Mouse (Mus musculus) kidney, postnatal 0 days (tissue): ENCODE measurements around the gene St7. TPM values are rescaled to one million over a fixed set of nuclear protein-coding genes. Genes with fewer than 3 reads are reported as not detected.

Experiments
- ATAC-seq: fragments of 200-750 bp; cut with Nextera tagmentation; replicated peaks from 2 replicates; pipeline ENCODE4 v1.8.0; 2017; ENCODE audit warnings: low read depth, moderate number of reproducible peaks, moderate TSS enrichment, moderate library complexity; ENCODE audit not compliant: low FRiP score
- DNase-seq: peaks from one replicate; pipeline ENCODE4 v3.0.0-alpha.2; 2016; ENCODE audit warnings: low spot score
- H3K27ac ChIP-seq: fragments of 300-500 bp; sonication (generic); 2 replicates; pipeline ENCODE4 v1.5.1; 2014; ENCODE audit warnings: mild to moderate bottlenecking
- H3K27me3 ChIP-seq: fragments of 300-500 bp; sonication (generic); 2 replicates; pipeline ENCODE4 v1.6.1; 2014; ENCODE audit warnings: low read length, mixed read lengths; ENCODE audit not compliant: insufficient read depth
- H3K36me3 ChIP-seq: fragments of 300-500 bp; sonication (generic); 2 replicates; pipeline ENCODE4 v1.6.1; 2014; ENCODE audit warnings: low read length, mixed read lengths; ENCODE audit not compliant: insufficient read depth
- H3K4me1 ChIP-seq: fragments of 300-500 bp; sonication (generic); replicated peaks from 2 replicates; pipeline ENCODE4 v1.6.1; 2014; ENCODE audit warnings: antibody characterized with exemption, low read length, mixed read lengths; ENCODE audit not compliant: insufficient read depth
- H3K4me2 ChIP-seq: fragments of 300-500 bp; sonication (generic); 2 replicates; pipeline ENCODE4 v1.6.1; 2014; ENCODE audit warnings: mild to moderate bottlenecking, low read length, moderate library complexity, mixed read lengths
- H3K4me3 ChIP-seq: fragments of 300-500 bp; sonication (generic); replicated peaks from 2 replicates; pipeline ENCODE4 v1.5.1; 2014; ENCODE audit warnings: low read depth, low read length
- H3K9ac ChIP-seq: fragments of 300-500 bp; sonication (generic); 2 replicates; pipeline ENCODE4 v1.6.1; 2014; ENCODE audit warnings: low read depth, low read length
- H3K9me3 ChIP-seq: fragments of 300-500 bp; sonication (generic); replicated peaks from 2 replicates; pipeline ENCODE4 v1.6.1; 2016; ENCODE audit warnings: low read length, inconsistent platforms, mixed read lengths
- CTCF ChIP-seq: IDR thresholded peaks from 2 replicates; pipeline ENCODE4 v1.5.1; 2016; ENCODE audit warnings: antibody characterized with exemption, low read depth, mild to moderate bottlenecking, moderate library complexity
- WGBS: fragments of 180-500 bp; shearing (Covaris S2); extraction: QIAGEN DNeasy Blood & Tissue Kit; methylation state at CpG from one replicate; pipeline ENCODE4 v1.1.7; 2014; 5-methylcytosine and 5-hydroxymethylcytosine counted together
- polyA plus RNA-seq: library from polyadenylated mRNA; unstranded; fragments of >200 nt; fragmentation: Nextera tagmentation; extraction: Ambion mirVana; gene quantifications from 2 replicates; pipeline ENCODE4 v1.2.1, GENCODE M21; 2015

The St7 gene
- polyA plus RNA-seq, 1 experiment from 2014 or later, result 18.4 TPM

DNA sequence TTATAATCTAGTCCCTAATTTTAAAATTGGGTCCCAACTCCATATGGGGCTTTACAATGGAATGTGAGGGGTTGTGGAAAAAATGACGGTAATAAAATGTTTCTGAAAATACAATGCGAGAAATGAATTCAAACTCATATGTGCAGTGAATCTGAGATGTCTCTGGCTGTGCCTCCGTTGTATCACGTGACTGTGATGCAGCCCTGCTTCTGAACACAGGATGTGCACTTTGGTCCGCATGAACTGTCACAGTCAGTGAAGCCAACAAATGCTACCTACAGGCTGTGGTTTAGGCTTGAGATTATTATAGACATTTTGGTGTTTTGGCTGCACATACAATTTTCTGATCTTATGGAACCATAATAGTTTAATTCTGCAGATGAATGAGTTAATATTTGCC is 256.4 kb downstream of the St7 start:
- WGBS, result 84% methylated on average over 5 of the region's 5 CpGs
- Histone ChIP-seq H3K36me3 (no peaks in the 10 kb centered on the region), H3K4me1 (no peaks in the 10 kb centered on the region), H3K4me2 (no peak overlapping the region), H3K4me3 (no peak overlapping the region), H3K27ac (no peak overlapping the region), H3K27me3 (no peaks in the 10 kb centered on the region), H3K9ac (no peak overlapping the region), H3K9me3 (no peaks in the 10 kb centered on the region)
- DNase-seq (no peak), ATAC-seq (no peak)
- TF ChIP-seq CTCF, result no peak

GRCm38 (mm10) chr6:17951779-17952178 is 259.0 kb downstream of the St7 start:
- no peak overlapping the region for H3K27ac ChIP-seq
- ATAC-seq (no peak), DNase-seq (no peak)
- H3K36me3 ChIP-seq, result no peaks in the 10 kb centered on the region
- H3K4me1 ChIP-seq, result no peaks in the 10 kb centered on the region
- WGBS, result 50% methylated on average over 8 of the region's 8 CpGs
- H3K4me2 ChIP-seq, result no peak overlapping the region
- TF ChIP-seq CTCF, result no peak
- H3K4me3 ChIP-seq, result no peak overlapping the region
- H3K9ac ChIP-seq, result no peak overlapping the region
- no peaks in the 10 kb centered on the region for H3K27me3 ChIP-seq
- H3K9me3 ChIP-seq, result no peaks in the 10 kb centered on the region

GRCm38 (mm10) chr6:17963455-17963854 is 270.7 kb downstream of the St7 start:
- Histone ChIP-seq H3K4me1 (no peaks in the 10 kb centered on the region), H3K27ac (no peak overlapping the region), H3K36me3 (no peaks in the 10 kb centered on the region), H3K27me3 (no peaks in the 10 kb centered on the region), H3K4me3 (no peak overlapping the region), H3K9me3 (no peaks in the 10 kb centered on the region), H3K4me2 (no peak overlapping the region), H3K9ac (no peak overlapping the region)
- 87% methylated on average over 3 of the region's 3 CpGs for WGBS
- no peak for TF ChIP-seq CTCF
- ATAC-seq (no peak), DNase-seq (no peak)

- no peak overlapping the region for H3K9ac ChIP-seq
- 63% methylated on average over 1 of the region's 1 CpGs for WGBS
- H3K9me3 ChIP-seq, result no peaks in the 10 kb centered on the region
- no peak for ATAC-seq
- no peak for DNase-seq
- no peaks in the 10 kb centered on the region for H3K4me1 ChIP-seq
- H3K36me3 ChIP-seq, result no peaks in the 10 kb centered on the region
- no peak overlapping the region for H3K4me2 ChIP-seq
- H3K4me3 ChIP-seq, result no peak overlapping the region
- no peak overlapping the region for H3K27ac ChIP-seq
- H3K27me3 ChIP-seq, result no peaks in the 10 kb centered on the region
- no peak for TF ChIP-seq CTCF
Measured at GRCm38 (mm10) chr6:17968467-17969144, 275.9 kb downstream of the St7 start.

- Histone ChIP-seq H3K4me2 (no peak overlapping the region), H3K9me3 (no peaks in the 10 kb centered on the region), H3K27ac (no peak overlapping the region), H3K27me3 (no peaks in the 10 kb centered on the region), H3K4me1 (no peaks in the 10 kb centered on the region), H3K4me3 (no peak overlapping the region), H3K36me3 (no peaks in the 10 kb centered on the region), H3K9ac (no peak overlapping the region)
- WGBS, result 67% methylated on average over 1 of the region's 1 CpGs
- no peak for TF ChIP-seq CTCF
- ATAC-seq (no peak), DNase-seq (no peak)
Measured at GRCm38 (mm10) chr6:17969815-17970214, 277.1 kb downstream of the St7 start.

- ATAC-seq (no peak), DNase-seq (peak; percentile 31)
- Histone ChIP-seq H3K4me3 (no peak overlapping the region), H3K27me3 (no peaks in the 10 kb centered on the region), H3K36me3 (no peaks in the 10 kb centered on the region), H3K9me3 (no peaks in the 10 kb centered on the region), H3K27ac (no peak overlapping the region), H3K9ac (no peak overlapping the region), H3K4me2 (no peak overlapping the region), H3K4me1 (no peaks in the 10 kb centered on the region)
- no peak for TF ChIP-seq CTCF
Measured at GRCm38 (mm10) chr6:17971393-17971792, 278.7 kb downstream of the St7 start.

DNA sequence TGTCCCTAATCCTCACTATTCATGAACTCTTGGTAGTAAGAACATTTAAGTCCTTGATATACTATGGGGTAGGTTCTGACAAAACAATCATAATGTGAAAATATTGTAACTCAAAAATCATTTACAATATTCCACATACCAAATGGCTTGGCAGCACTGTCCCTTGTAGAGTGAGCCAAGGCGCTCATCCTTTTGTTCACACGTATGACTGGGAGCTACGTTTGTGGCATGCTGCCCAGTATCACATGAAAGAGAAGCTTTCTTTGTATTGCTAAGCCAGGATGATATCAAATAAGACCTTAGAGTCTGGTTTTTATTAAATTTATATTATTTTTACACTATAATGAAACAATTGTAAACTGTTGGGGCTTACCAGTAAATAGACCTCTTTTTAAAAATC is 281.7 kb downstream of the St7 start:
- Histone ChIP-seq H3K27me3 (no peaks in the 10 kb centered on the region), H3K4me2 (no peak overlapping the region), H3K36me3 (no peaks in the 10 kb centered on the region), H3K9me3 (no peaks in the 10 kb centered on the region), H3K9ac (no peak overlapping the region), H3K4me1 (no peaks in the 10 kb centered on the region), H3K27ac (no peak overlapping the region), H3K4me3 (no peak overlapping the region)
- WGBS, result 87% methylated on average over 3 of the region's 3 CpGs
- DNase-seq (no peak), ATAC-seq (no peak)
- TF ChIP-seq CTCF, result no peak
